Mouse (Mus musculus) large intestine, adult 2 months (tissue): ENCODE results near the gene Acap1. TPM values are rescaled to one million over a fixed set of nuclear protein-coding genes. Genes with fewer than 3 reads are reported as not detected.
A peak's percentile ranks its signal among the peaks of the same experiment; 100 is the strongest.
"Not testable (repeated sequence)": the region's sequence is repeated elsewhere in the genome, so short reads cannot be mapped to it uniquely, and the experiment has no call there.

Experiments
- DNase-seq: peaks from one replicate; pipeline ENCODE4 v3.0.0-alpha.2; 2012; ENCODE audit warnings: low read depth, low spot score
- WGBS: fragments of 180-500 bp; shearing (Covaris S2); methylation state at CpG from one replicate; pipeline ENCODE4 v1.1.7; 2018; 5-methylcytosine and 5-hydroxymethylcytosine counted together
- polyA plus RNA-seq: library from polyadenylated mRNA; depleted of rRNA; stranded (reverse); fragments of >200 nt; gene quantifications from 2 replicates; pipeline ENCODE4 v1.2.3, GENCODE M21; 2012

Gene Acap1
- polyA plus RNA-seq, 1 experiment: 16.1 TPM

DNA sequence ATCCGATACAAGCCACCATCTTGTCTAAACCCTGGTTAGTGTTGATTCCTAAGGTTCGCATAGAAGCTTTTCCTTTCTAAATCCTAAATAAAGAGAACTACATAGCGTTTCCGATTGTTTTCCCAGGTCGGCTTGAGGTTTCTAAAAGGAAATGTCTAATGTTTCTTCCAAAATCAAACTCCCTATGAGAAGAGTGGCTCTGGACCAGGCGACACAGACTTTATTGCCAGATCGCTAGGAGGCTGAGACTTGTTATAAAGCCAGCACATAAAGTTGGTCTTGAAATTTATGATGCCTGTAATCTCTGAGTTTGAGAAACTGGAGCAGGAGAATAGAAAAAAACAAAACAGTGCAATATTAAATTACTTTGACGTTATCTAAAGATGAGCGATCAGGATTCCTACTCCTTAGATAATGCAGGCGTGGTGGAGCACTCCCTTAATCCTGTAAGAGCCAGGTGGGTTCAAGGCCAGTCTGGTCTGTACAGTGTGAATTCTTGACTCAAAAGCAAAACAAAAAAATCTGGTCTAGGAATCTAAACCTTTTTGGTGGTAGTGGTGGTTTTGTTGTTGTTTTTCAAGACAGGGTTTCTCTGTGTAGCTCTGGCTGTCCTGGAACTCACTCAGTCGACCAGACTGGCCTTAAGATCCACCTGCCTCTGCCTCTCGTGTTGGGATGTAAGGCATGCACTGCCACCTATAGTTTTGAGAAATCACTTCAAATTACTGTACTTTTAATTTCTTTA lies 26.8 kb upstream of the Acap1 start:
- DNase-seq: no peak
- WGBS: 2% methylated on average over 12 of the region's 12 CpGs

DNA sequence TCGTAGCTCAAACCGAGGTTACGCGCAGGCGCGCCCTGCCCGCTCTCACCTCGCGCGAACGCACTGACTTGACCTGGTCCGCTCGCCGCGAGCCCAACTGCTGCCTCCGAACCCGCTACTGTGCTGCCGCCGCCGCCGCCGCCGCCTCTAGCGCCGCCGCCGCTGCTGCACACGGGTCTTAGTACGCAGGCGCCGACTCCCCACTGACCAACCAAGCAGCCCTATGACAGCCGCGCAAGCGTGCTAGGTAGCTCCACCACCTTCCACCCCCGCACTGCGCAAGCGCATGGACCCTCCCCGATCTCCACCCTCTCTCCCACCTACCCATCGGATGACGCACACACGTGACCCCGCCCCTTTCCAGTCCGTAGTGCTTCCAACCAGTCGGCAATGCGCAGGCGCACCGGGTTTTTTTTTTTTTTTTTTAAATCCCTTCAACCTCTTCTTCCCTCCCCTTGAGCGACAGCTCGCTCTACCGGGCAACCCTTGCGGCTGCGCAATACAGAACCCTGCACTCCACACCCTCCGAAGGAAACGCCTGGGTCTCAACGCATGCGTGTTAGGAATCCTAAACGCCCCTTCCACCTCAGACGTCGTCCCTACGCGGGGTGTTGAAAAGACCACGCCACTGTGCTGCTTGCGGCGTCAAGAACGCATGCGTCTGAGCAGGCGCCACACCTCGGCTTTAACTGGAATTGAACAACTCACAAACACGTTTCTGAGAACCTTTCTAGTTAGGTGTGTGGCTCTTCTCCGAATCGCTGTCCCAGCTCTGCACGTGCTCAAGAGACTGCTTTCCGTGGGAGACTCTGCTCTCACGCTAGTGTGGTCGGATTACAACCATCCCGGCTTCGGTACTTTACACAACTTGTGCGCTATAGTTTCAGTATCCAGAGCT lies 26.0 kb upstream of the Acap1 start, which contains the start of gene Eif5a:
Gene Eif5a, minus strand, starts transcription at position 845 of the 898 bp plus-strand sequence.
- under 1% methylated on average over 78 of the region's 78 CpGs for WGBS
- DNase-seq: peak; percentile 98

DNA sequence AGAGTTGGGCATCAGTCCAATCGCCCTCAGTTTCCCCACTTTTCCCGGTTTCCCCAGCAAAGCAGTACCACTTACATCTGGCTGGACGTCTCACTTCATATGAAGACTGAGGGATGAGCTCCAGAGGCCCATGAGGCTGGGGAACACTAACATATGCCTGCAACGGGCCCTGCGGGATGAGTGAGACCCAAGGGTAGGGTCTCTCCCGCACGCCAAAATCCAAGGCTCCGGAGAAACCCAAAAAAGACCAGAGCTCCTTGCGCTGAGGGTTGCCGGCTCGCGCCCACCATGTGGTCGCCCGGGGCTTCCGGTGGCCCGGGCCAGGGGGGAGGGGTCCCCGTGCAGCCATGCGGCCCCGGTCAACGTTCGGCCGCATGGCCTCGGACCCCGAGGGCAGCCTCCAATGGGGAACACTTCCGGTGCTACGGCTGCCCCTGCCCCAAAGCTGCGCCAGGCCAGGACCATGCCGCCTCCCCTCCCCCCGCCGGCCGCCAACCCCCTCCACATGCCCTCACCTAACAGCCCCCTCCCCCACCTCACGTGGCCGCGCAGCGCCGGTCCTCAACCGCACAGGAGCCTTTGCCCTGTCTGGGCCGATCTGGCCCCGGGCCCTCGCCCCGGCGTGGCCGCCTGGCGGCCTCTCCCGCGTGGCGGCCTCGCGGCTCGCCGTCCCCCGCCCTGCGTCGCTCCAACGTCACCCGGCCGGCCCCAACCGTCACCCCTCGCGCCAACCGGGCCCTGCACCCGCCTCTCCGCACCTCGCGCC lies 25.1 kb upstream of the Acap1 start:
- DNase-seq: no peak
- under 1% methylated on average over 65 of the region's 65 CpGs for WGBS

DNA sequence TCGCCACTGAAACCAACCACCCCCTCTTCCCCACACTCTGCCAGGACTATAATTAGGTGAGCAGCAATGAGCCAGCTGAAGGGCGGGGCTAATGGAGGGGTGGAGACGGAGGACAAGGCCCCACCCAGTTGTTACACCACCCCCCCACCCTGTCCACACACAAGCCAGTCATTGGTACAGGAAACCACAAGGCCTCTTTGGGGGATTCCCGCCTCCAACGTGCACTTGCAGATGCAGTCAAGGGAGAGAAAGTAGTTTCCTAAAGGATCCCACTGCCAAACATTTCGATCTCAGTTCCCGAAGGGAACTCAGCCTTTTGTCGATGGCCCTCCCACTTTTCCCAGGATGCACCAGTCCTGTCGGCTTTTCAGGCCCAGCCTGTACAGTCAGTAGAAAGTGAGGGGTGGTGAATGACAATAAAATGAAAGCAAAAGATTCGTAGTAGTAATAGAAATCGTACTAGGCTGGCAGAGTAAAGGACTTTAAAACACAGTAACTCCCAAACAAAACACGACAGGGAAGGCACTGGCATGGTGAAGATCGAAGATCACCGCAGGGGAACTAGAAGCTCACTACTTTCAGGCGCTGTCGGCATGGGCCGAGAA lies 24.4 kb upstream of the Acap1 start:
- DNase-seq: no peak
- WGBS: under 1% methylated on average over 17 of the region's 17 CpGs

DNA sequence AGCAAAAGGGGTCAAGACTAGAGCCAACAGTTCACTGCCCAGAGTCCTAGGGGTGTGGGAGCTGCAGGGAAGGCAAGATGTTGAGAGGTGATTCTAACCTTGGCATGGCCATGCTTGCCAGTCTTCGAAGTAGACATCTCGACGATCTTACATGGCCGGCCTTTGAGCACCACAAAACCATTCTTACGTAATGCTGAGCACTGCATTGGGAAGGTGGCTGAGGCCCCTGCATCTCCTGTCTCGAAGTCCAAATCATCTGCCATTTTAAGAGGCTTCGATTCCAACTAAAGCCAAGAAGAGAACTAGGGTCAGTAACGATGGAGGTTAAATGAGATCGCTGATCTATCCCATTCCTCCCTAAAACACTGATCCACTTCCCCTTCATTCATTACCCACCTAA lies 23.7 kb upstream of the Acap1 start:
- no peak for DNase-seq
- WGBS: 49% methylated on average over 9 of the region's 9 CpGs

DNA sequence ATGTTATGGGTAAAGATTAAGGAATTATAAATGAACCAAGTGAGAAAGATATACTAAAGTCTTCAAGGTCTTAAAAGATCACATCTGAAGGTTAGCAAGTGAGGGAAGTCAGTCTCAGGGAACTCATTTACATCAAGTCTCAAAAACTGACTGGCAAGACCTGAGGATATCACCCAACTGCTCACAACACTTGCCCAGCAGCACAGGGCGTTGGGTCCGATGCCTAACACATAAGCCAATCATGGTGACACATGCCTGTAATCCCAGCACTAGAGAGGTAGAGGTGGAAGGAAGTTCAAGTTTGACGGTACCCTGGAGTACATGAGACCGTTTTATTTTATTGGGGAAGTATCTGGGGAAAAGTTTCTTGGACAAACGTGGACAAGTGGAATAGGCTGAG lies 22.8 kb upstream of the Acap1 start:
- DNase-seq: no peak
- 61% methylated on average over 5 of the region's 5 CpGs for WGBS

DNA sequence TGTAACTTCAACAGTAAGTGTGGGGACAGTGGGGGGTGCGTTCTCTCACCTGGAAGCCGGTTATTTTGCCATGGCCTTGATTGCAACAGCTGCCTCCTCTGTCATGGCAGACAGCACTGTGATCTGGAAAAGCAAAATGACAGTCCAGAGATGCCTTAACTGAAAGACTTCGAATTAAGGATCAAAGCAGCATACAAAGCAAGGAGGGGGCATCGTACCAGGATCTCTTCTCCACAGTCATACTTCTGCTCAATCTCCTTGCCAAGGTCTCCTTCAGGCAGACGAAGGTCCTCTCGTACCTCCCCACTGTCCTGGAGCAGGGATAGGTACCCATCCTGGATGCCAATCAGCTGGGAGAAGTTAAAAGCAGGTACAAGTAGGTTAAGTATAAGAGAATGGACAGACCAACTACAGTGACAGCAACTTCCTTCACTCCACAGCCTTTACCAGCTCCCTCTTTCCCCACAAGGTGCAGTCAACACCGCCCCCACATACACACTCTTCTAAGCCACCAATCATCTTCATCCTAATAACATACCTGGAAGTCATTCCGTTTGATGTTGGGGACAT lies 22.1 kb upstream of the Acap1 start:
- WGBS: 79% methylated on average over 8 of the region's 8 CpGs
- no peak for DNase-seq

DNA sequence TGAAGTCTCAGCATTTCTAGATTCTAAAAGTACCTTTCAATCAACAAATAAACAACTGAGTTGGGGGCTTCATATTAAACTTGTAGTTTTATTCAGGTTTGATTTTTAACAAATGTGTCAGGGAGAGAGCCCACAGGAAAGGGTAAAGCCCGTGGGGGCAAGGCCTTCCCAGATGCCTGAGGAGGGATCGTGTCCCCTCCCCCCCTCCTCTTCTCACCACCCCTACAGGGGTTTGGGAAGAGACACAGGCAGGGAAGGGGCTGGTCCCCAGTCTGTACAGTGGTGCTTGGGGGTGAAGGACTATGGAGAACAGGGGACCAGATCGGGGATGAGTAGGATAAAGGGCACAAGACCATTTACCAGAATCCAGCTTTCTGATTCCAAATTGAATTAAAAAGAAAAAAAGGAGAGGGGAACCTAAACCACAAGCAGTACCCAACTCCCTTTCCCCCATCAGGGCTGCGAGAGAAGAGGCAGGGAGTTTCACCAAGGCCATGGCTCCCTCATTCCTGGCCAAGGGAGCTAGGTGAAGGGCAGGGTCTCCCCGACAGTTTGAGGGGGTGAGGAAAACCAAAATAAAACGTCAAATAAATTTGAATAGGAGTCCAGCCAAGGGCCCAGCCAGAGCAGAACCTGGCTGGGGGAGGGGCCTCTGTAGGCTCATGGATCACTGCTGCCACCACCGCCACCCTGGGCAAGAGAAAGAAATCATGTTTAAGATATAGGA lies 21.5 kb upstream of the Acap1 start:
- 51% methylated on average over 7 of the region's 7 CpGs for WGBS
- DNase-seq: not testable (repeated sequence)

DNA sequence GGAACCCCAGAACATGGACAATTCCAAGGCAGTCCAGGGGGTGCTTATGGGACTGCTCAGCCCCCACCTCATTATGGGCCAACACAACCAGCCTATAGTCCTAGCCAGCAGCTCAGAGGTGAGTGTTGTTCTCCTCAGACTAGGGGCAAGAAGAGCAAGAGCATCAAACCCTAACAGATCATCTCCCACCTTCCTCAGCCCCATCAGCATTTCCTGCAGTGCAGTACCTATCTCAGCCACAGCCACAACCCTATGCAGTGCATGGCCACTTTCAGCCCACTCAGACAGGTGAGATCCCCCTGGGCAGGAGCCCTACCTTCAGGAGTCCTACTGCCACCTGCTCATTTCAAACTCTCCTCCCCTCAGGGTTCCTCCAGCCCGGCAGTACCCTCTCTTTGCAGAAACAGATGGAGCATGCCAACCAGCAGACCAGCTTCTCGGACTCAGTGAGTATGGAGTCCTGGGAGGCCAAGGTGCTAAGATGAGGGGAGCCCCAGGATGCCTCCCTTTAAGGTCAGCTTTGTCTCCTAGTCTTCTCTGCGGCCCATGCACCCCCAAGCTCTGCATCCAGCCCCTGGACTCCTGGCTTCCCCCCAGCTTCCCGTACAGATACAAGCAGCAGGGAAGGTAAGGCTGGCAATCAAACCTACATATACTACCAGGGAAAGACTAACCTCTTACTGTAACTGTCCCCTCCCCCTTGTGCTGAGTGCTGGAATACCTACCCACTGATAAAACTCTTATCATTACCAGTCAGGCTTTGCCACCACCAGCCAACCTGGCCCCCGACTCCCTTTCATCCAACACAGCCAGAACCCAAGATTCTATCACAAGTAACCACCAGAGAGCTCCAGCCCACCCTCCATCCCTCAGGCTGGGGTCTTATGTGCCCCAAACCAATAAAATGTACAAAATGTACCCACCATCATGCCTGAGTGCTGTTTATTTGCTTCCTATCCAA lies 20.6 kb upstream of the Acap1 start:
- WGBS: 60% methylated on average over 5 of the region's 5 CpGs
- no peak for DNase-seq

DNA sequence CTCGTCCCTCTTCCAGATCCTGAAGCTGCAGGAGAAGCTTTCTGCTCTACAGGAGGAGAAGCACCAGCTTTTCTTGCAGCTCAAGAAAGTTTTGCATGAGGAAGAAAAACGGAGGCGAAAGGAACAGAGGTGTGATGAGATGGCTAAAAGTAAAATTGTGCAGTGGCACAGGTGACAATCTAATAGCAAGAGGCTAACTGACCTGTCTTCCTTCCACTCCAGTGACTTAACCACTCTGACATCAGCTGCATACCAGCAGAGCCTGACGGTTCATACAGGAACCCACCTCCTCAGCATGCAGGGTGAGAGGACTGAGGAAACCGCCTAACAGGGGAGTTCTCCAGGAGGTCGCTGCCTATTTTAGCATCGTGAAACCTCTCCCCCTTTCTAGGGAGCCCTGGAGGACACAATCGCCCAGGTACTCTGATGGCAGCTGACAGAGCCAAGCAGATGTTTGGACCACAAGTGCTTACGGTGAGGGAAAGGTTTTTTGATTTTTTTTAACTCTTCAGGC lies 19.6 kb upstream of the Acap1 start:
- WGBS: 29% methylated on average over 9 of the region's 9 CpGs
- no peak for DNase-seq

DNA sequence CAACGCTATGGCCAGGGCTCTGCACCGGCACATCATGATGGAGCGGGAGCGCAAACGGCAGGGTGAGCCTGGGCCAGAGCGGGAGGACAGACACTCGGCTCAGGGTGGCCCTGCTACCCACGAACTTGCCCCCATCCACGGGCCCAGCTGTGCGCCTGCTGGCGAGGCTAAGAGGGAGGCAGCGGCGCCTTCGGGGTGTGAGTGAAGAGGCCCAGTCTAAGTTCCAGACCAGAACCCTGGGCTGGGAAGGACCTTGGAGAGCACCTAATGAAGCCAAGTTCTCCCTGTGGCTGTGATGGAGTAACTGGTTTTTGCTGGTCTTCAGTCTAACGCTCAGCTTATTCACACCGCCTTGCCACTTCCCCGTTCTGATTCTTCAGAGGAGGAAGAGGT lies 19.0 kb upstream of the Acap1 start:
- 1% methylated on average over 17 of the region's 17 CpGs for WGBS
- no peak for DNase-seq

DNA sequence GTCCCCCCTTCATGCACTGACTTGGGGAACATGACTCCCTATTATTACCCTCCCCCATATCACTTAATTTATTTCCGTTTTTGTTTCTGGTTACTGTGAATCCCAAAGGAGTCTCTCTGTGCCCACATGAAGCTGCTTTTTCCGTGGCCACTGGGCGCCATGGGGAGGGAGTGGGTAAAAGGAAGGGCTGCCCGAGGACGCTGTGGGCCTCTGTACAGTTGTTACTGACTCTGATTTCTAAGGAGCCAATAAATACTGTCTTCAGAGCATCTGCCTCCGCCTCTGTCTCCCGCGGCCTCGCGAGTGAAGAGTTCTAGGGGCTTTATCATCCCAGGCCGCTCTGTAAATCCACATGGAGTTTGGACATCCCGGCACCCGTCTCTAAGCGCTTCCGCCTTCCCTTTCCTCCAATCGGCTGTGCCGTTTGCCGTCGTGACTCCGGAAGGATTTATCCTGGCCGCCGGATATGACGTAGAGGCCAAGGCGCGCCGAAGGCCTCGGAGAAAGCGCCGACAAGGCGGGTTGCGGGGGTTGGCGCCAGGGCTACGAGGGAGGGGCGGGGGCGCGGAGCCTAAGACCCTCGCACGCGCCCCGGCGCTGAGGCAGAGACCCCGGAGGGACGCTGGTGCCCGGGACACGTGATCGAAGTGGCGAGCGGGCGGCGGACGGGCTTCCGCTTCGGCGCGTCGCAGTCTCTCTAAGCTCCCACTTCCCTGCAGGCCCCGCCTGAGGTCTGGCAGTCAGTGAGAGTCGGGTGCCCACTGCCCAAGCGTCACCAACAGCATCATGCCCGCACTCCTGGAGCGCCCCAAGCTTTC lies 18.4 kb upstream of the Acap1 start, which contains the start of gene Gps2:
Gene Gps2, plus strand, starts transcription at position 335 of the 818 bp plus-strand sequence.
- DNase-seq: peak; percentile 80
- under 1% methylated on average over 61 of the region's 61 CpGs for WGBS

DNA sequence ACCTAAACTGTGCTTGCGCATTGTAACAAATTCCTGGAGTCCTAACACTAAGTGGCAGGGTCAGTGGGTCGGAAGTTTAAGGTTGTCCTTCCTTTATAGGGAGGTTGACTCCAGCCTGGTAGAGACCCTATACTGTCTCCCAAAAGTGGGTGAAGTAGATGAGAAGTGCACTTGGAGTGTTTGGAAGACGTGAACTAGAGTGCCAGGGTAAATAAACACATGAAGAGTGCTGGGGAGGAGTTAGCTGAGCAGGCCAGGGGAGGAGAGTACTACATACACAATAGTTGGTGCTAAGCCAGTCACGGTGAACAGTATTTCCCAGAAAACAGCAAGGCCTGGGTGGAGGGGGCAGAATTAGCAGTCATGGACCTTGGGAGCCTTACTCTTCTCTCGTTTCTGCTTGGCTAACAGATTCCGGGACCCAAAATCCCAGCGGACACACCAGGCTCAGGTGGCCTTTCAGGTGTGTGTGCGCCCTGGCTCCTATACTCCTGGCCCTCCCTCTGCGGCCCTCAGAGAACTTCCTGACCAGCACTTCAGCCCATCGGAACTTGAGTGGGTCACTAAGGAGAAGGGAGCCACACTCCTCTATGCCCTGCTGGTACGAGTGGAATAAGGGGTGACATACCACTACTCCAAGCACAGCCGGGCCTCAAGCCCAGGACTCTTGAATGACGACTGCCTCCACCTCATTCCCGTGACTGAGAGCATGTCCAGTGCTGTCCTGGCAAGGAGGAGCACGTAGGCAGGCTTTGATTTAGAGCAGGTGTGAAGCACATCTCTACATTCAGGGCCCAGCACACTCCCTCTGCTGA lies 17.6 kb upstream of the Acap1 start:
- no peak for DNase-seq
- WGBS: 70% methylated on average over 15 of the region's 15 CpGs

DNA sequence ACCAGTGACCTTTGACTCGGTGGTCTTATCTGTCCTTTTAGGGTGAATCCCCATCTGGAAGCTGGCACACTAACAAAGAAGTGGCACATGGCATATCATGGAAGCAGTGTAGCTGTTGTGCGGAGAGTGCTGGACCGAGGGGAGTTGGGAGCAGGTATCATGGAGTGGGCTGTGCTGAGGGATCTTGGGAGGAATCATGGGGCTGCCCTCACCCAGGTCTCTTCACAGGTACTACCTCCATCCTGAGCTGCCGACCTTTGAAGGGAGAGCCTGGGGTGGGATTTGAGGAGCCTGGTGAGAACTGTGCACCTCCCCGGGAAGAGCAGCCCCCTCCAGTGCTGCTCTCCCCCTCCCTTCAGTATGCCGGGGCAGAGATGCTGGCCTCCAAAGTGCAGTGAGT lies 16.4 kb upstream of the Acap1 start:
- DNase-seq: no peak
- WGBS: 87% methylated on average over 6 of the region's 6 CpGs

DNA sequence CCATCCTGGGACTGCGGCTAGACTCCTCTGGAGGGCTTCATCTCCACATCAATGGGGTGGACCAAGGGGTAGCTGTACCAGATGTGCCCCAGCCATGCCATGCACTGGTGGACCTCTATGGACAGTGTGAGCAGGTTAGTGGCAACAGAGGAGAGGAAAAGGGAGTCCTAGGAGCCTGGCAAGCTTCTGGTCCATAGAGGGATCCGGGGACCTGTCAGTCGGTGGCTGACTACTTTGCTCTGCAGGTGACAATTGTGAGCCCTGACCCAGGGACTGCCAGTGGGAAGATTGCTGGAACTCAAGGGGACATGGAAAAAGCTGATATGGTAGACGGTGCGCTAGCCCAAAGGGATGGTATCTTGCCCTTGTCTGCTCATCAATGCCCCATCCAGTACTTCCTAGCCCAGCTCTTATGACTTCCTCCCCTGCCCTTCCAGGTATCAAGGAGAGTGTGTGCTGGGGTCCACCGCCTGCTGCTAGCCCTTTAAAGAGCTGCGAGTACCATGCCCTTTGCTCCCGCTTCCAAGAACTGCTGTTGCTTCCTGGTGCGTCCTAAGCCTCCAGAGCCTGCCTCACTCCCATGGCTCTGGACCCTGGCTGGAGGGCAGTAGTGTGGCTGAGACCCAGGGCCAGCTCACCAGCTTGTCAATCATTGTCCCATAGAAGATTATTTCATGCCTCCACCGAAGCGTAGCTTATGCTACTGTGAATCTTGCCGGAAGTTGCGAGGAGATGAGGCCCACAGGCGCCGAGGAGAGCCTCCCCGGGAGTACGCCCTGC lies 15.6 kb upstream of the Acap1 start:
- 89% methylated on average over 17 of the region's 17 CpGs for WGBS
- DNase-seq: no peak
